Mouse (Mus musculus) liver, adult 2 months (tissue): ENCODE measurements around the gene Lpp.

Experiments used
- CTCF ChIP-seq: fragments of 200-500 bp; IDR thresholded peaks from 2 replicates; pipeline ENCODE4 v1.5.1; 2011; ENCODE audit warnings: low read depth, low read length, control low read depth
- POLR2A ChIP-seq: fragments of 200-500 bp; IDR thresholded peaks from 2 replicates; pipeline ENCODE4 v1.6.1; 2011; ENCODE audit warnings: low read length, control low read depth; ENCODE audit not compliant: insufficient read depth; ENCODE audit errors: extremely low read depth

DNA sequence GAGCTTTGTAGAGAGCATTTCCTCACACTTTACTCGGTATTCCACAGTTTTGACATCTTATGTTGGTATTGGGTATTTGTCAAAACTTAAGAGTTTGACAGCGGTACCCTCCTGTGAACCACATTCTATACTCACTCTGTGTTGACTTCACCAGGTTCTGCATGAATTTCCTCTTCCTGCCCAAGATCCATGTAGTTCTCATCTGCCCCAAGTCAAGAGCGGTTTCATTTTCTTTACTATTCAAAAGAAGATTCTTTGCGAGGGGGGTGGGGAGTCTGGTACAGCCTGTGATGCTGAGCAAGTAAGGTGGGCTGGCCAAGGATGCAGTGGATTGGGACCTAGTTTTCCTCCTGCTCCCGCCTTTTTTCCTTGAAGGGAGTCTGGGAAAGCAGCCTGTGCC, 18.9 kb downstream of the Lpp start:
- no peak for TF ChIP-seq CTCF
- no peak for TF ChIP-seq POLR2A
